Mouse (Mus musculus) MEL (cell line): ENCODE measurements around the gene Ankle2. TPM values are rescaled to one million over a fixed set of nuclear protein-coding genes. Genes with fewer than 3 reads are reported as not detected.

Experiments used
- polyA plus RNA-seq, 2 experiments: library from polyadenylated mRNA; stranded (reverse) in 1 of 2; unstranded in 1 of 2; fragments of >175 nt in 1 of 2; fragments of >200 nt in 1 of 2; gene quantifications; 2 replicates each; pipeline versions ENCODE4 v1.2.1 to v1.2.4; 2012; ENCODE audit warnings: low replicate concordance in 2 of 2, low read depth in 1 of 2; ENCODE audit not compliant: insufficient read length in 2 of 2, insufficient read depth in 1 of 2, missing spikeins in 1 of 2
- total RNA-seq: library from RNA; depleted of rRNA; stranded (reverse); fragments of 300-350 nt; gene quantifications from 2 replicates; pipeline ENCODE4 v1.2.3, GENCODE M21; 2012; rRNA removed

Ankle2 gene
- total and polyA plus RNA-seq, 3 experiments: 29.5 to 270 (median 37.9) TPM

Other genes with a start within 250 kb of the Ankle2 start
- 18.0 and 18.8 TPM in 2 replicates for gene Zfp932, start 234.5 kb upstream of the Ankle2 start, total RNA-seq
- 100 to 1,000 TPM in 1 of 2 experiments, 10 to 100 TPM in 1; 13.6 to 364 TPM for gene Zfp932, start 234.5 kb upstream of the Ankle2 start, polyA plus RNA-seq
- gene Gm17655, start 158.5 kb upstream of the Ankle2 start, total RNA-seq: 2.9 and 3.1 TPM in 2 replicates
- gene Gm17655, start 158.5 kb upstream of the Ankle2 start, polyA plus RNA-seq: 100 to 1,000 TPM in 1 of 2 experiments, 1 to 10 TPM in 1; 2.2 to 259 TPM
- 1.8 and 2.2 TPM in 2 replicates for gene Gm35315, start 136.6 kb upstream of the Ankle2 start, total RNA-seq
- gene Gm35315, start 136.6 kb upstream of the Ankle2 start, polyA plus RNA-seq: 10 to 100 TPM in 1 of 2 experiments, 1 to 10 TPM in 1; 2.2 to 70.9 TPM
- gene Plcxd1, start 131.0 kb upstream of the Ankle2 start, total RNA-seq: 0.46 and 0.77 TPM in 2 replicates
- gene Plcxd1, start 131.0 kb upstream of the Ankle2 start, polyA plus RNA-seq: 1 to 10 TPM in 1 of 2 experiments, not detected in 1; 2.5 TPM
- 39.7 and 50.2 TPM in 2 replicates for gene Gtpbp6, start 122.8 kb upstream of the Ankle2 start, total RNA-seq
- 10 to 100 TPM in 1 of 2 experiments, not detected in 1; 59.1 TPM for gene Gtpbp6, start 122.8 kb upstream of the Ankle2 start, polyA plus RNA-seq
- 4.0 and 5.2 TPM in 2 replicates for gene Zfp605, start 120.9 kb upstream of the Ankle2 start, total RNA-seq
- 1 to 10 TPM in 1 of 2 experiments, not detected in 1; 4.7 TPM for gene Zfp605, start 120.9 kb upstream of the Ankle2 start, polyA plus RNA-seq
- 44.7 and 50.4 TPM in 2 replicates for gene Chfr, start 95.2 kb upstream of the Ankle2 start, total RNA-seq
- gene Chfr, start 95.2 kb upstream of the Ankle2 start, polyA plus RNA-seq: 10 to 100 TPM in 1 of 2 experiments, not detected in 1; 63.9 TPM
- gene Golga3, start 54.3 kb upstream of the Ankle2 start, total RNA-seq: 16.3 and 17.4 TPM in 2 replicates
- 10 to 100 TPM; 21.7 to 80.3 TPM for gene Golga3, start 54.3 kb upstream of the Ankle2 start, polyA plus RNA-seq
- 96.3 and 115 TPM in 2 replicates for gene Pgam5, start 38.9 kb downstream of the Ankle2 start, total RNA-seq
- gene Pgam5, start 38.9 kb downstream of the Ankle2 start, polyA plus RNA-seq: 10 to 100 TPM in 1 of 2 experiments, not detected in 1; 95.8 TPM
- gene Pxmp2, start 55.2 kb downstream of the Ankle2 start, total RNA-seq: 8.4 and 8.7 TPM in 2 replicates
- 10 to 100 TPM in 1 of 2 experiments, not detected in 1; 15.2 TPM for gene Pxmp2, start 55.2 kb downstream of the Ankle2 start, polyA plus RNA-seq
- gene Pole, start 55.3 kb downstream of the Ankle2 start, total RNA-seq: 32.4 and 33.7 TPM in 2 replicates
- gene Pole, start 55.3 kb downstream of the Ankle2 start, polyA plus RNA-seq: 10 to 100 TPM; 52.6 to 81.4 TPM
- gene P2rx2, start 112.2 kb downstream of the Ankle2 start, total RNA-seq: 0.08 and 0.10 TPM in 2 replicates
- gene P2rx2, start 112.2 kb downstream of the Ankle2 start, polyA plus RNA-seq: under 1 TPM in 1 of 2 experiments, not detected in 1; 0.57 TPM
- not detected in 2 replicates for gene Lrcol1, start 113.7 kb downstream of the Ankle2 start, total RNA-seq
- gene Lrcol1, start 113.7 kb downstream of the Ankle2 start, polyA plus RNA-seq: not detected
- 10.6 and 12.7 TPM in 2 replicates for gene Fbrsl1, start 217.5 kb downstream of the Ankle2 start, total RNA-seq
- gene Fbrsl1, start 217.5 kb downstream of the Ankle2 start, polyA plus RNA-seq: 10 to 100 TPM in 1 of 2 experiments, not detected in 1; 56.1 TPM